Mouse (Mus musculus) spleen, embryonic (tissue): ENCODE results near the gene En1.

Experiments used
- CTCF ChIA-PET: fragments of 350-600 bp; sonication (Branson Sonifier 250); formaldehyde crosslinking; loops from one replicate; lab custom pipeline; 2022; lab: Charles Lee

En1 gene

GRCm38 (mm10) chr1:120621383-120621782 lies 19.2 kb downstream of the En1 start:
- CTCF ChIA-PET, result interaction anchor here (0.7 kb wide), 1 partner anchor 60 kb away, joined by 11 read pairs; no protein-coding TSS in a partner anchor

- CTCF ChIA-PET, result no interaction called here
Observed at GRCm38 (mm10) chr1:120626930-120627621, 24.9 kb downstream of the En1 start.

GRCm38 (mm10) chr1:120627622-120628001 lies 25.4 kb downstream of the En1 start:
- CTCF ChIA-PET, result no interaction called here

GRCm38 (mm10) chr1:120628821-120629220 lies 26.6 kb downstream of the En1 start:
- CTCF ChIA-PET, result no interaction called here

- CTCF ChIA-PET, result no interaction called here
Observed at GRCm38 (mm10) chr1:120643380-120643779, 41.2 kb downstream of the En1 start.

- CTCF ChIA-PET, result no interaction called here
Observed at GRCm38 (mm10) chr1:120643848-120644711, 41.9 kb downstream of the En1 start.

GRCm38 (mm10) chr1:120644755-120645154 lies 42.5 kb downstream of the En1 start:
- CTCF ChIA-PET, result no interaction called here

GRCm38 (mm10) chr1:120650068-120650467 lies 47.9 kb downstream of the En1 start:
- CTCF ChIA-PET, result no interaction called here

GRCm38 (mm10) chr1:120651997-120652396 lies 49.8 kb downstream of the En1 start:
- CTCF ChIA-PET, result no interaction called here

GRCm38 (mm10) chr1:120654950-120655396 lies 52.8 kb downstream of the En1 start:
- CTCF ChIA-PET, result no interaction called here
